Mouse (Mus musculus): ENCODE data around the gene Gm20661.

- TF ChIP-seq CTCF (IDR thresholded peaks at IDR 0.05; ENCODE audit: borderline replicate concordance, insufficient read depth, low read depth, low read length) (no peak), POLR2A (IDR thresholded peaks at IDR 0.05; ENCODE audit: borderline replicate concordance, insufficient read depth, low read length) (no peak)
Measured at GRCm38 (mm10) chr9:107935790-107936214, 47.1 kb upstream of the Gm20661 start.

Data from cerebellum, adult 2 months (tissue).